Mouse (Mus musculus) forebrain, embryonic 16.5 days (tissue): ENCODE results near the gene Best3. TPM values are rescaled to one million over a fixed set of nuclear protein-coding genes. Genes with fewer than 3 reads are reported as not detected.

Source experiments
- ATAC-seq: fragments of 200-750 bp; cut with Nextera tagmentation; 2 replicates; pipeline ENCODE4 v1.8.0; 2017; ENCODE audit warnings: mild to moderate bottlenecking, moderate library complexity
- H3K27ac ChIP-seq: fragments of 300-500 bp; sonication (generic); 2 replicates; pipeline ENCODE4 v1.5.1; 2014; ENCODE audit warnings: low read length, control low read depth
- H3K27me3 ChIP-seq: fragments of 300-500 bp; sonication (generic); replicated peaks from 2 replicates; pipeline ENCODE4 v1.6.1; 2014; ENCODE audit warnings: low read length; ENCODE audit not compliant: control insufficient read depth, insufficient read depth
- H3K36me3 ChIP-seq: fragments of 300-500 bp; sonication (generic); 2 replicates; pipeline ENCODE4 v1.6.1; 2014; ENCODE audit not compliant: control insufficient read depth, insufficient read depth
- H3K4me1 ChIP-seq: fragments of 300-500 bp; sonication (generic); replicated peaks from 2 replicates; pipeline ENCODE4 v1.6.1; 2014; ENCODE audit warnings: low read length; ENCODE audit not compliant: control insufficient read depth, insufficient read depth
- H3K4me2 ChIP-seq: fragments of 300-500 bp; sonication (generic); 2 replicates; pipeline ENCODE4 v1.6.1; 2014; ENCODE audit warnings: mild to moderate bottlenecking, low read length, control low read depth
- H3K4me3 ChIP-seq: fragments of 300-500 bp; sonication (generic); replicated peaks from 2 replicates; pipeline ENCODE4 v1.5.1; 2014; ENCODE audit warnings: mild to moderate bottlenecking, low read length, control low read depth
- H3K9ac ChIP-seq: fragments of 300-500 bp; sonication (generic); replicated peaks from 2 replicates; pipeline ENCODE4 v1.6.1; 2014; ENCODE audit warnings: low read depth, low read length, control low read depth
- H3K9me3 ChIP-seq: fragments of 300-500 bp; sonication (generic); 2 replicates; pipeline ENCODE4 v1.6.1; 2016; ENCODE audit warnings: low read length; ENCODE audit not compliant: control insufficient read depth
- WGBS: fragments of 180-500 bp; shearing (Covaris S2); extraction: QIAGEN DNeasy Blood & Tissue Kit; methylation state at CpG from one replicate; pipeline ENCODE4 v1.1.7; 2014; 5-methylcytosine and 5-hydroxymethylcytosine counted together
- polyA plus RNA-seq: library from polyadenylated mRNA; unstranded; fragments of >200 nt; fragmentation: Nextera tagmentation; extraction: Ambion mirVana; gene quantifications from 2 replicates; pipeline ENCODE4 v1.2.1, GENCODE M21; 2015

The Best3 gene
- polyA plus RNA-seq, 1 experiment from 2014 or later: not detected

DNA sequence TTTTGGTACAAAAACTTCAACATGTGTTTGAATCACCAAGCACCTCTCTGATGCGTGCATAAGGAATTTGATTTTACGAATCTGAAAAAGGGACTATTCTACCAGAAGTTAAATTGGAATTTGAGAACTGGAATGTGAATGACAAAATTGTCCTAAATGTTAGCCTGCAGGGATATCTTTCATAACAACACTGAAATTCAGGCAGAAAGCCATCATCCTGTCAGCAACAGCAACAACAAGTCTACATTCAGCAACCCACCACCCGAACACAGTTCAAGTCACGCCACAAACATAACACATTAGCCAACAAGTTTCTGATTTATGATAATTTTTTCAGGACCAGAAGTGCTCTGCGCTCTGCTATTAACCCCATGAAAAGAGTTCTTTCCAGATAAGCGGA is 30.9 kb upstream of the Best3 start:
- H3K27ac ChIP-seq: no peak overlapping the region
- 95% methylated on average over 6 of the region's 6 CpGs for WGBS

DNA sequence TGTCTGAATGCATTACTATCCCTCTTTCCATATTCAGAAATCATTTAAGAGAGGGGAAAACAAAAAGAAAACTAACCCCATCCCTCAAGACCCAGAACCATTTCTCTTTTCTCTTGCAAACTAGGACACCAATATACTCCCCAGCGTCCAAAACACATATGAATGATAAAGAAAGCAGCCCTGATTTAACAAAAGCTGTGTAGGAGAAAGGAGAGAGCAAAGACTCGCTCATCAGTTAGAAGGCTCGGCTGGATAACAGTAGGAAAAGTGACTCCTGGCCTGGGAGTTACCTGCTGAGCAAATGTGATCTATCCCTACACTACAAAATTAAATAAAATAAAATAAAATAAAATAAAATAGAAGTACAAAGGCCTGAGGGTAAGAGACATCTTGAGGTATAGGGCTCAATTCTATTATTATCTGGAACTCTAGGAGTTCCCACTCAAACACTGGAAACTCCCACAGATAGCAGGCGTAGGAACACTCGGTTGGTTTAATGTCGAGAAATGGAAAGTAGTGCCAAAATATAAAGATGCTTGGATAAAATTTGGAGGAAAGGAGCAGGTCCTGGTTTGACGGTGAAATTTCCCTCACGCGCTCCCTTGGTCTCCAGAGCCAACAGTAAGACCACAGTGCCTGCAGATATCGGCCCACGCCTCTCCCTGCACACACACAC is 29.5 kb upstream of the Best3 start:
- WGBS: 92% methylated on average over 11 of the region's 11 CpGs
- Histone ChIP-seq H3K4me2 (no peak overlapping the region), H3K9me3 (no peaks in the 10 kb centered on the region)

More for the DNA sequence above, 30.9 kb upstream of the Best3 start:
- Histone ChIP-seq H3K9me3 (no peaks in the 10 kb centered on the region), H3K27me3 (no peaks in the 10 kb centered on the region), H3K4me3 (no peak overlapping the region), H3K9ac (no peak overlapping the region), H3K4me1 (0 out of 2 replicates have a peak, but pooled peaks cover 4% of the 10 kb centered on the region), H3K4me2 (no peak overlapping the region), H3K36me3 (no peaks in the 10 kb centered on the region)
- no peak for ATAC-seq

DNA sequence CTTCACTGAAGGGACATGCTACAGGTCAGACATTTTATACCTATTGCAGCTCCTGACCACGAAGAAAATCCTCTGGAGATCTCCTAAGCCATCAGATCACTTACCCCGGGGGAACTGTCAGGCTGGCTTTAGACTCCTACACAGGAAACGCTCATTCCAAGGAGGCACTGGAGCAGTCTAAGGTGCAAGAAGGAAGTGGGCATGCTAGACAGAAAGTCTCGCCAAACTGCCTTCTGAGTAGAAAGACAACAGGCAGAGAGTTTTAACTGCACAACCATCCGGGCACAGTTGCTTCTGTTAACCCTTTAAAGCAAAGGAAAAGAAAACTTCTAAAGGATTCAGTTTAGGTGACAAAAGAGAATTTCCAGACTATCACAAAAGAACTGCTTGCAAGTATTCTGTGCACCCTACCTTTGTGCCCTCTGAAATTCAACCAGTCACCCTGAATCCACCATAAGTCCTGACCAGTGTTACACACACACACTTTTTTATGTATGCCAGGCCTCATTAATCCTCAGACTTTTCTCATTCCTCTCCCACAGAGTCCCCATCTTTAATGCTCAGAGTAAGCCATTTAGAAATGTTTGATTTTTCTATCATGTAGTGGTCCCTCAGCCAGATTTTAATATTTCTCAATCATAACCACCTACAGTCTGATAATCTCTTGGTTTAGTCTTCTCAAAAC is 28.1 kb upstream of the Best3 start:
- Histone ChIP-seq H3K27me3 (no peaks in the 10 kb centered on the region), H3K4me2 (no peak overlapping the region), H3K36me3 (no peaks in the 10 kb centered on the region), H3K27ac (no peak overlapping the region), H3K4me3 (no peak overlapping the region), H3K4me1 (no peaks in the 10 kb centered on the region), H3K9me3 (no peaks in the 10 kb centered on the region), H3K9ac (no peak overlapping the region)
- no peak for ATAC-seq
- WGBS: 50% methylated on average over 5 of the region's 5 CpGs

More for the DNA sequence above, 29.5 kb upstream of the Best3 start:
- Histone ChIP-seq H3K27ac (no peak overlapping the region), H3K27me3 (no peaks in the 10 kb centered on the region), H3K4me3 (no peak overlapping the region), H3K4me1 (no peaks in the 10 kb centered on the region), H3K9ac (no peak overlapping the region), H3K36me3 (no peaks in the 10 kb centered on the region)
- no peak for ATAC-seq

GRCm38 (mm10) chr10:116962152-116962551 is 24.0 kb upstream of the Best3 start:
- no peaks in the 10 kb centered on the region for H3K36me3 ChIP-seq
- H3K27ac ChIP-seq: no peak overlapping the region
- no peak overlapping the region for H3K4me2 ChIP-seq
- no peaks in the 10 kb centered on the region for H3K27me3 ChIP-seq
- H3K4me3 ChIP-seq: no peak overlapping the region
- ATAC-seq: no peak
- WGBS: 82% methylated on average over 14 of the region's 14 CpGs
- H3K9ac ChIP-seq: no peak overlapping the region
- H3K9me3 ChIP-seq: no peaks in the 10 kb centered on the region
- no peaks in the 10 kb centered on the region for H3K4me1 ChIP-seq

GRCm38 (mm10) chr10:116962803-116963202 is 23.3 kb upstream of the Best3 start:
- no peaks in the 10 kb centered on the region for H3K4me1 ChIP-seq
- no peak overlapping the region for H3K4me2 ChIP-seq
- H3K9me3 ChIP-seq: no peaks in the 10 kb centered on the region
- no peak for ATAC-seq
- no peaks in the 10 kb centered on the region for H3K27me3 ChIP-seq
- H3K36me3 ChIP-seq: no peaks in the 10 kb centered on the region
- H3K9ac ChIP-seq: no peak overlapping the region
- no peak overlapping the region for H3K4me3 ChIP-seq
- H3K27ac ChIP-seq: no peak overlapping the region
- WGBS: 56% methylated on average over 17 of the region's 17 CpGs

- Histone ChIP-seq H3K4me1 (no peaks in the 10 kb centered on the region), H3K36me3 (no peaks in the 10 kb centered on the region), H3K4me3 (no peak overlapping the region), H3K27ac (no peak overlapping the region), H3K9me3 (no peaks in the 10 kb centered on the region), H3K4me2 (no peak overlapping the region), H3K27me3 (no peaks in the 10 kb centered on the region), H3K9ac (no peak overlapping the region)
- ATAC-seq: no peak
- 82% methylated on average over 11 of the region's 11 CpGs for WGBS
These were observed 22.0 kb upstream of the Best3 start for GRCm38 (mm10) chr10:116964084-116964483.

DNA sequence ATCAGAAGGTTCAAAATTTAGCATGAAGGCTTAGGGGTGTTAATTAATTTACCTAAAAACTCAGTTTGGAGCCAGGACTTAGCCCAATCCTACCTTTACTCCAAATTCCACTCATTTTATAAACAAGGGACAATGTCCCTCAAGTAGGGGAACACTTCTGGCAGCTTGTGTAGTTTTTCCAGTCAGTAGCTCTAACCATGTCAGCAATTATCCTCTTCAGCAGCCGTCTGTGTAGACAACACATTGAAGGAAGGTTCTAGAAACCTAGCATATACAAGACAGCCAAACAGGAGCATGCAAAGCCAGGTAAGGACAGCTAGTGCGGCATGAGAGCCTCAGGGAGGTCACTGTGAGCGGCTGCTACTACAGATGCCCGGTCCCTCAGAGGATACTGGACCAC is 21.5 kb upstream of the Best3 start:
- Histone ChIP-seq H3K9ac (no peak overlapping the region), H3K4me2 (no peak overlapping the region), H3K9me3 (no peaks in the 10 kb centered on the region), H3K27me3 (no peaks in the 10 kb centered on the region), H3K4me3 (no peak overlapping the region), H3K36me3 (no peaks in the 10 kb centered on the region), H3K27ac (no peak overlapping the region), H3K4me1 (no peaks in the 10 kb centered on the region)
- no peak for ATAC-seq
- WGBS: 91% methylated on average over 4 of the region's 4 CpGs

DNA sequence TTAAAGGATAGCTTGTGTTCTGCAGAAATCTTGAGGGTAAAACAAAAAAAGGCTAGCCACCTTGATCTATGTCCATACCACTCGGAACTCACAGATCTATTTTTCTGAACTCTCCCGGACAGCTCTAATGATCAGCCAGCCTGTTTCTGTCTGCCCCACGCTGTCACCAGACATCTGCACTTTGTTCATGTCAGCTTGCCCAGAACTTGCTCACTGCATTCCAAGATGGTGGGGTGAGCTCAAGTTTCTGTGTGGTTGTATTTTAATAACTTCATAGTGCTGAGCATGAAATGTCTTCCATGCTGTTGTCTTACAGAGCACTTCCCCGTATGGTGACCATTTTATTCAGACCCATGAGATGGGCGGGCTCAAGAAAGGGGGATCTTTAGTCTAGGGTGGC is 20.8 kb upstream of the Best3 start:
- H3K27ac ChIP-seq: no peak overlapping the region
- no peaks in the 10 kb centered on the region for H3K4me1 ChIP-seq
- no peak overlapping the region for H3K4me2 ChIP-seq
- no peak overlapping the region for H3K9ac ChIP-seq
- H3K27me3 ChIP-seq: no peaks in the 10 kb centered on the region
- no peaks in the 10 kb centered on the region for H3K9me3 ChIP-seq
- no peaks in the 10 kb centered on the region for H3K36me3 ChIP-seq
- 79% methylated on average over 5 of the region's 5 CpGs for WGBS
- no peak overlapping the region for H3K4me3 ChIP-seq
- no peak for ATAC-seq

GRCm38 (mm10) chr10:116966065-116966464 is 20.0 kb upstream of the Best3 start:
- WGBS: 78% methylated on average over 6 of the region's 6 CpGs
- H3K27me3 ChIP-seq: no peaks in the 10 kb centered on the region
- H3K36me3 ChIP-seq: no peaks in the 10 kb centered on the region
- H3K4me3 ChIP-seq: no peak overlapping the region
- no peak overlapping the region for H3K9ac ChIP-seq
- H3K9me3 ChIP-seq: no peaks in the 10 kb centered on the region
- H3K4me1 ChIP-seq: no peaks in the 10 kb centered on the region
- no peak overlapping the region for H3K27ac ChIP-seq
- no peak for ATAC-seq
- H3K4me2 ChIP-seq: no peak overlapping the region
